14 mouse cellular contexts compared by ENCODE assay signal in genomic region chr2:167570815-167571214, GRCm38 (mm10). TPM values are rescaled to one million over a fixed set of nuclear protein-coding genes. Genes with fewer than 3 reads are reported as not detected.
DNase-seq lines count a peak whose midpoint lies in the region; ATAC-seq and TF ChIP-seq lines count a peak whose summit lies in the region.
"Had no signal": no experiment of that assay in that cellular context is flagged by ENCODE, and none has a peak within 500 bp of the region (broad histone marks: within the 10 kb centered on the region; RNA-seq: fewer than 3 reads in every experiment).

No protein-coding gene starts in this region.

- H3K36me3 ChIP-seq in heart, embryonic 12.5 days, result no peaks in the 10 kb centered on the region
- no peaks in the 10 kb centered on the region for H3K36me3 ChIP-seq in lung, embryonic 14.5 days (ENCODE audit: insufficient read depth)
- H3K36me3 ChIP-seq in embryonic facial prominence, embryonic 13.5 days, result no peaks in the 10 kb centered on the region
- H3K36me3 ChIP-seq in limb, embryonic 15.5 days, result no peaks in the 10 kb centered on the region
- H3K36me3 ChIP-seq: hindbrain, embryonic 13.5 days; midbrain, embryonic 15.5 days had no signal

- no peak overlapping the region for H3K4me2 ChIP-seq in heart, embryonic 12.5 days
- H3K4me2 ChIP-seq in lung, embryonic 14.5 days, result no peak overlapping the region
- H3K4me2 ChIP-seq in embryonic facial prominence, embryonic 13.5 days, result no peak overlapping the region
- H3K4me2 ChIP-seq in limb, embryonic 15.5 days, result no peak overlapping the region
- H3K4me2 ChIP-seq: hindbrain, embryonic 13.5 days; liver, embryonic 11.5 days; midbrain, embryonic 15.5 days had no signal

- no peak for TF ChIP-seq POLR2A in lung, adult 2 months (IDR thresholded peaks at IDR 0.05; ENCODE audit: borderline replicate concordance, extremely low read depth, low read depth, low read length)

- peak overlapping the region; percentile 23; the same call in 1 of the 2 replicates for H3K27ac ChIP-seq in heart, embryonic 12.5 days (ENCODE audit: poor library complexity, severe bottlenecking)
- H3K27ac ChIP-seq in lung, embryonic 14.5 days (ENCODE audit: low read depth), result peak overlapping the region; percentile 94
- peak overlapping the region; percentile 87 for H3K27ac ChIP-seq in embryonic facial prominence, embryonic 13.5 days
- H3K27ac ChIP-seq in limb, embryonic 15.5 days, result peak overlapping the region; percentile 90
- H3K27ac ChIP-seq: hindbrain, embryonic 13.5 days; left cerebral cortex, adult 2 months had no signal

- no peak overlapping the region for H3K9ac ChIP-seq in heart, embryonic 12.5 days
- no peak overlapping the region for H3K9ac ChIP-seq in lung, embryonic 14.5 days
- H3K9ac ChIP-seq in embryonic facial prominence, embryonic 13.5 days, result no peak overlapping the region
- H3K9ac ChIP-seq in limb, embryonic 15.5 days, result no peak overlapping the region
- H3K9ac ChIP-seq: forebrain, postnatal 0 days; hindbrain, embryonic 13.5 days; midbrain, embryonic 15.5 days had no signal

- H3K27me3 ChIP-seq in heart, embryonic 12.5 days (replicated peaks), result no peaks in the 10 kb centered on the region
- no peaks in the 10 kb centered on the region for H3K27me3 ChIP-seq in lung, embryonic 14.5 days (ENCODE audit: insufficient read depth, low read length)
- no peaks in the 10 kb centered on the region for H3K27me3 ChIP-seq in embryonic facial prominence, embryonic 13.5 days
- H3K27me3 ChIP-seq in limb, embryonic 15.5 days, result no peaks in the 10 kb centered on the region
- H3K27me3 ChIP-seq: midbrain, embryonic 15.5 days had no signal

- H3K4me1 ChIP-seq in heart, embryonic 12.5 days (replicated peaks), result peaks cover 13% of the 10 kb centered on the region
- H3K4me1 ChIP-seq in lung, embryonic 14.5 days (ENCODE audit: insufficient read depth), result peaks cover 7% of the 10 kb centered on the region; the same call in 1 of the 2 replicates
- H3K4me1 ChIP-seq in lung, adult 2 months (ENCODE audit: control insufficient read depth, insufficient read depth, low read length), result peaks cover 6% of the 10 kb centered on the region; the same call in 1 of the 2 replicates
- H3K4me1 ChIP-seq in embryonic facial prominence, embryonic 13.5 days, result peaks cover 37% of the 10 kb centered on the region
- H3K4me1 ChIP-seq in limb, embryonic 15.5 days, result peaks cover 52% of the 10 kb centered on the region

- intact Hi-C loops in heart, postnatal 36 days (cut with DNase I), result no loop called here
- intact Hi-C loops in left cerebral cortex, postnatal 25 days (cut with DNase I), result no loop called here

- H3K4me3 ChIP-seq in heart, embryonic 12.5 days, result no peak overlapping the region
- H3K4me3 ChIP-seq in lung, embryonic 14.5 days (ENCODE audit: low read depth, low read length), result no peak overlapping the region
- H3K4me3 ChIP-seq in lung, adult 2 months (replicated peaks; ENCODE audit: extremely low read depth, low read depth, low read length), result no peak overlapping the region
- no peak overlapping the region for H3K4me3 ChIP-seq in embryonic facial prominence, embryonic 13.5 days
- no peak overlapping the region for H3K4me3 ChIP-seq in limb, embryonic 15.5 days
- H3K4me3 ChIP-seq: erythroblast, embryonic 14.5 days; hindbrain, embryonic 13.5 days; left cerebral cortex, adult 2 months; midbrain, embryonic 15.5 days had no signal

- no peaks in the 10 kb centered on the region for H3K9me3 ChIP-seq in heart, embryonic 12.5 days (replicated peaks)
- H3K9me3 ChIP-seq in lung, embryonic 14.5 days (ENCODE audit: low read depth, low read length), result no peaks in the 10 kb centered on the region
- H3K9me3 ChIP-seq in embryonic facial prominence, embryonic 13.5 days, result no peaks in the 10 kb centered on the region
- no peaks in the 10 kb centered on the region for H3K9me3 ChIP-seq in limb, embryonic 15.5 days
- H3K9me3 ChIP-seq: hindbrain, embryonic 13.5 days; midbrain, embryonic 15.5 days had no signal

- WGBS in heart, embryonic 12.5 days, result 90% methylated on average over 6 of the region's 6 CpGs
- 80% methylated on average over 6 of the region's 6 CpGs for WGBS in lung, embryonic 14.5 days
- WGBS in lung, adult 2 months, result 66% methylated on average over 6 of the region's 6 CpGs
- 91% methylated on average over 6 of the region's 6 CpGs for WGBS in embryonic facial prominence, embryonic 13.5 days
- 78% methylated on average over 6 of the region's 6 CpGs for WGBS in limb, embryonic 15.5 days

- no peak for ATAC-seq in heart, embryonic 12.5 days (ENCODE audit: insufficient number of reproducible peaks, low FRiP score)
- ATAC-seq in lung, embryonic 14.5 days (ENCODE audit: insufficient read depth), result no peak
- no peak for ATAC-seq in embryonic facial prominence, embryonic 13.5 days (ENCODE audit: insufficient number of reproducible peaks, insufficient read depth, low FRiP score, low TSS enrichment, low read depth)
- no peak for ATAC-seq in limb, embryonic 15.5 days (ENCODE audit: insufficient number of reproducible peaks, low FRiP score, low TSS enrichment, low read depth)
- ATAC-seq: forebrain, postnatal 0 days; midbrain, embryonic 15.5 days had no signal

- DNase-seq in heart, postnatal 36 days, result no peak
- DNase-seq in lung, embryonic 14.5 days, result no peak
- no peak for DNase-seq in lung, adult 2 months
- DNase-seq in cerebellum, postnatal 36 days, result no peak
- DNase-seq in left cerebral cortex, postnatal 25 days (ENCODE audit: low spot score in 2 of 2), result no peak
- DNase-seq: forebrain, postnatal 0 days had no signal

- no peak for TF ChIP-seq CTCF in lung, embryonic 14.5 days (IDR thresholded peaks at IDR 0.05; ENCODE audit: low read depth)
- TF ChIP-seq CTCF in lung, adult 2 months (IDR thresholded peaks at IDR 0.05; ENCODE audit: insufficient read depth, low read length), result no peak

RNA-seq across cellular contexts. Expression of gene Snai1, which starts 32.8 kb away (rescaled TPM):
- polyA plus RNA-seq in heart, embryonic 12.5 days (2016; fragmentation: Nextera tagmentation; extraction: Ambion mirVana), result 18.8 and 21.4 TPM in 2 replicates
- 1 to 10 TPM; 1.5 to 2.0 TPM for total RNA-seq in heart, postnatal 36 days (2021)
- 152 and 162 TPM in 2 replicates for polyA plus RNA-seq in lung, embryonic 14.5 days (2014; fragmentation: Nextera tagmentation; extraction: Ambion mirVana)
- polyA plus RNA-seq in lung, adult 2 months (2012; rRNA removed), result 70.8 and 85.0 TPM in 2 replicates
- polyA plus RNA-seq in embryonic facial prominence, embryonic 13.5 days (2015; fragmentation: Nextera tagmentation; extraction: Ambion mirVana), result 113 and 129 TPM in 2 replicates
- polyA plus RNA-seq in limb, embryonic 15.5 days (2015; fragmentation: Nextera tagmentation; extraction: Ambion mirVana), result 52.6 and 61.2 TPM in 2 replicates
- under 1 TPM; 0.57 to 0.94 TPM for total RNA-seq in left cerebral cortex, postnatal 25 days (2021)
- polyA plus RNA-seq: erythroblast, embryonic 14.5 days had no signal

Comparison
In these comparisons a context has a peak if more than half of its experiments do, and no peak if none do; other contexts are left out.
1. H3K27ac ChIP-seq: peak in every context shown above with its lines; median percentile 94 in lung, embryonic 14.5 days; 90 in limb, embryonic 15.5 days; 87 in embryonic facial prominence, embryonic 13.5 days; 23 in heart, embryonic 12.5 days.